In the genomic region with DNA sequence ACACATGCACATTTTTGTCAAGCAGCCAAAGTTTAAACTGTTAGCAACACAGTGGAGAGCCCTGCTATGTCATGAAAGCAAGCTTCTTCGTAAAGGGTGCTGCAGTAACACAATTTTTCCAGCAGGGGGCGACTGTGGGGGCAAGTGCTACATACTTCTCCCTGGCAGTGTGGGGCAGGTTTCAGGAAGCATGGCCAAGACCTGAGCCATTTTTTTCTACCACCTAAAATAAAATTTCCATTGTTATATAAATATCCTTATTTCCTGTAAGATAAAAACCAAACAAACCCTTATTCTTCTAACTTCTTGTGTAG, we compare ENCODE assay signal across 8 mouse cellular contexts.
A peak's percentile ranks its signal among the peaks of the same experiment; 100 is the strongest.
DNase-seq lines count a peak whose midpoint lies in the region; ATAC-seq and TF ChIP-seq lines count a peak whose summit lies in the region.

No protein-coding gene starts in this region.

- ATAC-seq in limb, embryonic 14.5 days (ENCODE audit: low FRiP score, low read depth) = peak; percentile 50
- peak; percentile 41; the same call in 1 of the 2 replicates for ATAC-seq in embryonic facial prominence, embryonic 14.5 days (ENCODE audit: low read depth)

- no peak overlapping the region for H3K4me2 ChIP-seq in limb, embryonic 14.5 days (replicated peaks; ENCODE audit: low read depth, low read length, severe bottlenecking)
- no peak overlapping the region for H3K4me2 ChIP-seq in embryonic facial prominence, embryonic 14.5 days (ENCODE audit: low read depth, low read length)

- no peaks in the 10 kb centered on the region for H3K27me3 ChIP-seq in limb, embryonic 14.5 days (ENCODE audit: control insufficient read depth, insufficient read depth, low read length)
- H3K27me3 ChIP-seq in limb, embryonic 10.5 days (ENCODE audit: low read depth, poor library complexity, severe bottlenecking) = no peaks in the 10 kb centered on the region
- H3K27me3 ChIP-seq in embryonic facial prominence, embryonic 14.5 days (replicated peaks; ENCODE audit: control insufficient read depth, insufficient read depth, low read length) = no peaks in the 10 kb centered on the region

- TF ChIP-seq POLR2A in limb, embryonic 14.5 days (IDR thresholded peaks at IDR 0.05; ENCODE audit: borderline replicate concordance, extremely low read depth, insufficient read depth, insufficient read length) = no peak
- TF ChIP-seq POLR2A in olfactory bulb, adult 2 months (IDR thresholded peaks at IDR 0.05; ENCODE audit: insufficient read depth, low read depth, low read length) = no peak

- TF ChIP-seq CTCF in olfactory bulb, adult 2 months (IDR thresholded peaks at IDR 0.05; ENCODE audit: insufficient read depth, low read depth, low read length) = peak; percentile 64

- peak; percentile 17 to 29 for DNase-seq in adrenal gland, postnatal 36 days
- no peak for DNase-seq in adrenal gland, adult 18-20 months (ENCODE audit: low spot score in 2 of 2)
- DNase-seq in limb, embryonic 14.5 days (ENCODE audit: low spot score) = peak; percentile 78
- DNase-seq in limb, embryonic 10.5 days (ENCODE audit: low spot score) = no peak
- DNase-seq in embryonic facial prominence, embryonic 14.5 days (ENCODE audit: low spot score) = peak; percentile 89
- DNase-seq in yolk sac, embryonic 10.5 days (ENCODE audit: low spot score) = no peak
- no peak for DNase-seq in heart, adult 8-10 months (ENCODE audit: low spot score)

- peaks cover 21% of the 10 kb centered on the region for H3K4me1 ChIP-seq in limb, embryonic 14.5 days (ENCODE audit: control insufficient read depth, insufficient read depth, low read length)
- H3K4me1 ChIP-seq in limb, embryonic 10.5 days = peaks cover 33% of the 10 kb centered on the region
- peaks cover 9% of the 10 kb centered on the region for H3K4me1 ChIP-seq in embryonic facial prominence, embryonic 14.5 days (ENCODE audit: control insufficient read depth, insufficient read depth, low read length)
- H3K4me1 ChIP-seq in olfactory bulb, adult 2 months (ENCODE audit: control insufficient read depth, insufficient read depth, low read length) = 0 out of 2 replicates have a peak, but pooled peaks cover 3% of the 10 kb centered on the region

- no peaks in the 10 kb centered on the region for H3K9me3 ChIP-seq in limb, embryonic 14.5 days (ENCODE audit: control insufficient read depth, low read length)
- H3K9me3 ChIP-seq in limb, embryonic 10.5 days (replicated peaks) = no peaks in the 10 kb centered on the region
- H3K9me3 ChIP-seq in embryonic facial prominence, embryonic 14.5 days (ENCODE audit: control insufficient read depth, low read length) = no peaks in the 10 kb centered on the region

- no peaks in the 10 kb centered on the region for H3K36me3 ChIP-seq in limb, embryonic 14.5 days (ENCODE audit: control insufficient read depth, insufficient read depth, low read length)
- H3K36me3 ChIP-seq in limb, embryonic 10.5 days = peaks cover 32% of the 10 kb centered on the region
- H3K36me3 ChIP-seq in embryonic facial prominence, embryonic 14.5 days (ENCODE audit: control insufficient read depth, insufficient read depth, low read length) = no peaks in the 10 kb centered on the region; the same call in 1 of the 2 replicates

- no peak overlapping the region for H3K4me3 ChIP-seq in limb, embryonic 14.5 days (replicated peaks; ENCODE audit: low read length)
- H3K4me3 ChIP-seq in limb, embryonic 10.5 days = no peak overlapping the region
- H3K4me3 ChIP-seq in embryonic facial prominence, embryonic 14.5 days (ENCODE audit: low read depth, low read length) = no peak overlapping the region
- no peak overlapping the region for H3K4me3 ChIP-seq in olfactory bulb, adult 2 months (ENCODE audit: insufficient read depth, low read depth, low read length)

- WGBS in limb, embryonic 14.5 days = 30% methylated on average over 2 of the region's 2 CpGs
- 44% methylated on average over 2 of the region's 2 CpGs for WGBS in limb, embryonic 10.5 days
- 38% methylated on average over 2 of the region's 2 CpGs for WGBS in embryonic facial prominence, embryonic 14.5 days
- 51% methylated on average over 2 of the region's 2 CpGs for WGBS in olfactory bulb, adult 2 months

- no peak overlapping the region for H3K27ac ChIP-seq in limb, embryonic 14.5 days (replicated peaks; ENCODE audit: low read depth, low read length)
- H3K27ac ChIP-seq in limb, embryonic 10.5 days = no peak overlapping the region
- no peak overlapping the region for H3K27ac ChIP-seq in embryonic facial prominence, embryonic 14.5 days (replicated peaks; ENCODE audit: low read depth, low read length)
- H3K27ac ChIP-seq in olfactory bulb, adult 2 months (ENCODE audit: insufficient read depth, low read depth, low read length) = no peak overlapping the region

- no peak overlapping the region for H3K9ac ChIP-seq in limb, embryonic 14.5 days (ENCODE audit: low read depth, low read length, severe bottlenecking)
- H3K9ac ChIP-seq in embryonic facial prominence, embryonic 14.5 days (ENCODE audit: low read depth, low read length) = no peak overlapping the region

Comparison
In these comparisons a context has a peak if more than half of its experiments do, and no peak if none do; other contexts are left out.
1. DNase-seq: peak in adrenal gland, postnatal 36 days (2 of 2), limb, embryonic 14.5 days (single experiment) and embryonic facial prominence, embryonic 14.5 days (single experiment); none in adrenal gland, adult 18-20 months (0 of 2), limb, embryonic 10.5 days (single experiment), yolk sac, embryonic 10.5 days (single experiment) and heart, adult 8-10 months (single experiment).